Mouse (Mus musculus) MEL (cell line): ENCODE measurements at regions not wholly inside any gene's neighbourhood (a gene's known extent, or its start where the extent isn't known, plus 50 kb on each side); places are given as distances from the start of the nearest gene placed in this dataset.

Experiments used
- DNase-seq: peaks from one replicate; pipeline ENCODE4 v3.0.0; 2011; ENCODE audit warnings: low read depth, low spot score
- H3K27ac ChIP-seq: 2 replicates; pipeline ENCODE4 v1.5.1; 2012; ENCODE audit warnings: low read depth, mild to moderate bottlenecking, control low read depth, low read length, moderate library complexity; ENCODE audit not compliant: control insufficient read depth
- H3K27me3 ChIP-seq, 2 experiments: fragments of 150-350 bp in 1 of 2; sonication (generic) in 1 of 2; 2 replicates each; pipeline ENCODE4 v1.6.1; 2012; ENCODE audit warnings: low read length in 2 of 2, mild to moderate bottlenecking in 2 of 2, improper control_type of control experiment in 1 of 2, moderate library complexity in 1 of 2; ENCODE audit not compliant: insufficient read depth in 2 of 2, control insufficient read depth in 1 of 2
- H3K36me3 ChIP-seq, 2 experiments: 2 replicates each; pipeline ENCODE4 v1.6.1; 2012 to 2014; ENCODE audit warnings: low read length in 2 of 2, improper control_type of control experiment in 1 of 2, inconsistent platforms in 1 of 2, mild to moderate bottlenecking in 1 of 2; ENCODE audit not compliant: insufficient read depth in 2 of 2, control insufficient read depth in 1 of 2
- H3K4me1 ChIP-seq, 2 experiments: fragments of 150-350 bp in 1 of 2; sonication (generic) in 1 of 2; 2 replicates each; pipeline ENCODE4 v1.6.1; 2012; ENCODE audit warnings: low read length in 2 of 2, improper control_type of control experiment in 1 of 2, mild to moderate bottlenecking in 1 of 2; ENCODE audit not compliant: insufficient read depth in 2 of 2, control insufficient read depth in 1 of 2
- H3K4me3 ChIP-seq, 2 experiments: fragments of 150-350 bp in 1 of 2; sonication (generic) in 1 of 2; 2 replicates each; pipeline ENCODE4 v1.5.1; 2012; ENCODE audit warnings: low read depth in 2 of 2, low read length in 2 of 2, mild to moderate bottlenecking in 2 of 2, moderate library complexity in 2 of 2, control low read depth in 1 of 2, improper control_type of control experiment in 1 of 2; ENCODE audit not compliant: control insufficient read depth in 1 of 2, insufficient read depth in 1 of 2
- H3K79me2 ChIP-seq: 2 replicates; pipeline ENCODE4 v1.6.1; 2012; ENCODE audit warnings: mild to moderate bottlenecking, low read length, moderate library complexity; ENCODE audit not compliant: control insufficient read depth, poor library complexity, insufficient read depth
- H3K9ac ChIP-seq: 2 replicates; pipeline ENCODE4 v1.6.1; 2012; ENCODE audit warnings: low read depth, mild to moderate bottlenecking, control low read depth, low read length, moderate library complexity; ENCODE audit not compliant: control insufficient read depth, poor library complexity, severe bottlenecking
- H3K9me3 ChIP-seq: fragments of 150-350 bp; sonication (generic); replicated peaks from 2 replicates; pipeline ENCODE4 v1.6.1; 2012; ENCODE audit warnings: mild to moderate bottlenecking, low read length, improper control_type of control experiment, moderate library complexity; ENCODE audit not compliant: insufficient read depth
- BHLHE40 ChIP-seq: IDR thresholded peaks from 2 replicates; pipeline ENCODE4 v1.6.1; 2012; ENCODE audit warnings: low read depth, mild to moderate bottlenecking, inconsistent platforms, low read length, improper control_type of control experiment, borderline replicate concordance
- CHD1 ChIP-seq: IDR thresholded peaks from 2 replicates; pipeline ENCODE4 v1.6.1; 2012; ENCODE audit warnings: low read depth, mild to moderate bottlenecking, inconsistent platforms, low read length, improper control_type of control experiment
- E2F4 ChIP-seq: IDR thresholded peaks from 2 replicates; pipeline ENCODE4 v1.6.1; 2011; ENCODE audit warnings: low read depth, low read length, improper control_type of control experiment, borderline replicate concordance
- ELF1 ChIP-seq: IDR thresholded peaks from 2 replicates; pipeline ENCODE4 v1.6.1; 2014; ENCODE audit warnings: low read depth, mild to moderate bottlenecking, inconsistent platforms, low read length, improper control_type of control experiment, moderate library complexity
- GABPA ChIP-seq: IDR thresholded peaks from 2 replicates; pipeline ENCODE4 v1.6.1; 2012; ENCODE audit warnings: low read depth, mild to moderate bottlenecking, inconsistent platforms, low read length, improper control_type of control experiment, moderate library complexity
- GATA1 ChIP-seq: IDR thresholded peaks from 2 replicates; pipeline ENCODE4 v1.6.1; 2011; ENCODE audit warnings: low read depth, low read length, improper control_type of control experiment
- HCFC1 ChIP-seq: IDR thresholded peaks from 2 replicates; pipeline ENCODE4 v1.6.1; 2012; ENCODE audit warnings: low read depth, mild to moderate bottlenecking, inconsistent platforms, low read length, improper control_type of control experiment, moderate library complexity
- MAFK ChIP-seq: IDR thresholded peaks from 2 replicates; pipeline ENCODE4 v1.6.1; 2011; ENCODE audit warnings: low read depth, mild to moderate bottlenecking, low read length, improper control_type of control experiment, borderline replicate concordance
- MAX ChIP-seq: IDR thresholded peaks from 2 replicates; pipeline ENCODE4 v1.6.1; 2011; ENCODE audit warnings: low read length, improper control_type of control experiment
- MAZ ChIP-seq: IDR thresholded peaks from 2 replicates; pipeline ENCODE4 v1.6.1; 2012; ENCODE audit warnings: low read depth, mild to moderate bottlenecking, inconsistent platforms, low read length, improper control_type of control experiment
- MXI1 ChIP-seq: IDR thresholded peaks from 2 replicates; pipeline ENCODE4 v1.6.1; 2011; ENCODE audit warnings: mild to moderate bottlenecking, low read depth, low read length, improper control_type of control experiment
- MYC ChIP-seq: IDR thresholded peaks from 2 replicates; pipeline ENCODE4 v1.6.1; 2011; ENCODE audit warnings: low read depth, mild to moderate bottlenecking, low read length, improper control_type of control experiment, moderate library complexity
- NELFE ChIP-seq: IDR thresholded peaks from 2 replicates; pipeline ENCODE4 v1.6.1; 2011; ENCODE audit warnings: low read depth, low read length, improper control_type of control experiment
- NRF1 ChIP-seq: IDR thresholded peaks from 2 replicates; pipeline ENCODE4 v1.6.1; 2014; ENCODE audit warnings: low read depth, mild to moderate bottlenecking, inconsistent platforms, low read length, improper control_type of control experiment, moderate library complexity; ENCODE audit not compliant: poor library complexity, insufficient read depth, severe bottlenecking
- POLR2AphosphoS5 ChIP-seq: IDR thresholded peaks from 2 replicates; pipeline ENCODE4 v1.6.1; 2012; ENCODE audit warnings: low read depth, borderline replicate concordance, mild to moderate bottlenecking, inconsistent platforms, low read length, moderate library complexity, mixed read lengths
- USF2 ChIP-seq, 2 experiments: IDR thresholded peaks; 2 replicates each; pipeline ENCODE4 v1.6.1; 2011 to 2012; ENCODE audit warnings: improper control_type of control experiment in 2 of 2, low read length in 2 of 2, borderline replicate concordance in 1 of 2, inconsistent platforms in 1 of 2, low read depth in 1 of 2, mild to moderate bottlenecking in 1 of 2; ENCODE audit not compliant: insufficient read depth in 1 of 2
- ZMIZ1 ChIP-seq: IDR thresholded peaks from 2 replicates; pipeline ENCODE4 v1.6.1; 2012; ENCODE audit warnings: low read depth, mild to moderate bottlenecking, inconsistent platforms, low read length, improper control_type of control experiment, moderate library complexity

DNA sequence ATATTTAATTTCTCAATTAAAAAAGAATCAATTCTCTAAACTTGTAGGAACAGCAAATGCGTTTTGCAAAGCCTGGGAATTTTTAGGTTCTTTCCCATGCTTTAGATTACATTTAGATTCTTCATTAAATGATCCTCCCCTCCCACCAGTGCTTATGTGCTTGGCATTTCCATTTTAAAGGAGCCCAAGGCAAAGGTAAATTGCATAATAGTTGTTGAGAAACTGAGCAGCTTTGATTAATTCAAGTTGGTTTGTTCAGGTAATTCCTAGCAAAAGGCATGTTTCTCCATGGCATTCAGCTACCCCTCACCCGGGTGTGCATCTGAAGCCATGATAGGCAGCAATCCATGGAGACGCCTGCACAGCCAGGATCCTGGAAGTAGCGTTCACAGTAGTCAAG, 570.8 kb upstream of the Auts2 start:
- no peaks in the 10 kb centered on the region for H3K9me3 ChIP-seq
- TF ChIP-seq MAX, result no peak
- TF ChIP-seq MAZ, result no peak
- no peak for TF ChIP-seq E2F4
- no peak for TF ChIP-seq MYC
- TF ChIP-seq NELFE, result no peak
- TF ChIP-seq CHD1, result no peak
- TF ChIP-seq NRF1, result no peak
- TF ChIP-seq MXI1, result no peak
- no peak for TF ChIP-seq ELF1
- TF ChIP-seq ZMIZ1, result no peak
- TF ChIP-seq, all 39 proteins: peak for 0
- no peaks in the 10 kb centered on the region for H3K79me2 ChIP-seq
- H3K4me1 ChIP-seq, result no peaks in the 10 kb centered on the region
- H3K27ac ChIP-seq, result no peak overlapping the region
- no peak for DNase-seq
- no peaks in the 10 kb centered on the region for H3K36me3 ChIP-seq
- no peaks in the 10 kb centered on the region for H3K27me3 ChIP-seq
- H3K9ac ChIP-seq, result no peak overlapping the region
- H3K4me3 ChIP-seq, result no peak overlapping the region

DNA sequence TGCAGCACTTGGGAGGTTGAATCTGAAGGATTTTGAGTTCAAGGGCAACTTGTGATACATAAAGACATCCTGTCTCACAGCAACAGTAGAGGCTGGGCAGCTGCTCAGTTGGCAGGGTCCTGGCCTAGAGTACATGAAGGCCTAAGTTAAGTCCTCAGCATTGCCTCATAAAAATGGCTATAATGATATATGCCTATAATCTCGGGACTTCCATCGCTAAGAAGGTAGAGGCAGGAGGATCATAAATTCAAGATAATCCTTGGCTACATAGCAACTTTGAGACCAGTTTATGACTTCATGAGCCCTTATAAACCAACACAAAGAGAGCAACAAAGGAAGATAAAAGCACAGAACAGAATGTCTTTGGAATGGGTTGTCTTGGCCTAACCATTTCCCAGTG, 570.0 kb upstream of the Auts2 start:
- H3K27me3 ChIP-seq, result no peaks in the 10 kb centered on the region
- no peaks in the 10 kb centered on the region for H3K36me3 ChIP-seq
- no peak overlapping the region for H3K4me3 ChIP-seq
- H3K4me1 ChIP-seq, result no peaks in the 10 kb centered on the region
- H3K9me3 ChIP-seq, result no peaks in the 10 kb centered on the region
- H3K27ac ChIP-seq, result no peak overlapping the region
- no peak for DNase-seq
- H3K79me2 ChIP-seq, result no peaks in the 10 kb centered on the region
- TF ChIP-seq GATA1, result no peak
- no peak for TF ChIP-seq GABPA
- TF ChIP-seq BHLHE40, result no peak
- TF ChIP-seq MYC, result no peak
- no peak for TF ChIP-seq CHD1
- no peak for TF ChIP-seq USF2 (IDR thresholded peaks at IDR 0.05; ENCODE audit: borderline replicate concordance in 1 of 2, insufficient read depth in 1 of 2, low read depth in 1 of 2, low read length in 2 of 2)
- TF ChIP-seq POLR2AphosphoS5, result no peak
- TF ChIP-seq ELF1, result no peak
- no peak for TF ChIP-seq MXI1
- no peak for TF ChIP-seq HCFC1
- no peak for TF ChIP-seq MAFK
- TF ChIP-seq, all 39 proteins: peak for 0
- no peak overlapping the region for H3K9ac ChIP-seq
